In genomic region chr6:65862836-65863235, GRCm38 (mm10) we compare ENCODE assay signal across 18 mouse cellular contexts.
DNase-seq lines count a peak whose midpoint lies in the region.
"Had no signal": no experiment of that assay in that cellular context is flagged by ENCODE, and none has a peak within 500 bp of the region (broad histone marks: within the 10 kb centered on the region; RNA-seq: fewer than 3 reads in every experiment).

No protein-coding gene starts in this region.

- H3K27ac ChIP-seq in forebrain, embryonic 10.5 days: no peak overlapping the region
- H3K27ac ChIP-seq: embryonic facial prominence, embryonic 12.5 days; forebrain, embryonic 12.5 days; gastrocnemius, adult 2 months; hindbrain, embryonic 10.5 days; hindbrain, embryonic 14.5 days; intestine, embryonic 15.5 days had no signal

- H3K36me3 ChIP-seq in forebrain, embryonic 10.5 days (replicated peaks): peaks cover 9% of the 10 kb centered on the region
- H3K36me3 ChIP-seq: embryonic facial prominence, embryonic 12.5 days; forebrain, embryonic 12.5 days; intestine, embryonic 15.5 days had no signal

- no peaks in the 10 kb centered on the region for H3K9me3 ChIP-seq in forebrain, embryonic 10.5 days
- H3K9me3 ChIP-seq: embryonic facial prominence, embryonic 12.5 days; forebrain, embryonic 12.5 days; hindbrain, embryonic 10.5 days; intestine, embryonic 15.5 days had no signal

- H3K27me3 ChIP-seq in forebrain, embryonic 10.5 days (ENCODE audit: poor library complexity, severe bottlenecking): no peaks in the 10 kb centered on the region
- H3K27me3 ChIP-seq: embryonic facial prominence, embryonic 12.5 days; forebrain, embryonic 12.5 days; intestine, embryonic 15.5 days had no signal

- no peak overlapping the region for H3K4me3 ChIP-seq in forebrain, embryonic 10.5 days
- H3K4me3 ChIP-seq: embryonic facial prominence, embryonic 12.5 days; forebrain, embryonic 12.5 days; gastrocnemius, adult 2 months; hindbrain, embryonic 10.5 days; intestine, embryonic 15.5 days had no signal

- H3K4me1 ChIP-seq in forebrain, embryonic 10.5 days: peaks cover 14% of the 10 kb centered on the region; the same call in 1 of the 2 replicates
- H3K4me1 ChIP-seq: intestine, embryonic 15.5 days had no signal

- 95% methylated on average over 3 of the region's 3 CpGs for WGBS in forebrain, embryonic 10.5 days

- DNase-seq in cerebellum, adult 11-12 months: peak; percentile 6
- DNase-seq in cerebellum, adult 8-10 months: no peak
- DNase-seq in brain, adult 2 months (ENCODE audit: low read depth, low spot score): peak; percentile 48
- peak; percentile 35 to 50 for DNase-seq in cerebellum, postnatal 25 days
- DNase-seq in layer of hippocampus, adult 8-10 months (ENCODE audit: low spot score in 2 of 2): peak; percentile 32 to 38
- no peak for DNase-seq in forebrain, embryonic 10.5 days (ENCODE audit: extremely low spot score, low spot score)
- DNase-seq in frontal cortex, postnatal 25 days (ENCODE audit: low spot score in 2 of 2): no peak
- DNase-seq in heart, adult 8-10 months (ENCODE audit: low spot score): no peak
- DNase-seq: adrenal gland, postnatal 10 days; gastrocnemius, adult 2 months; gastrocnemius, postnatal 25 days; heart, postnatal 10 days; kidney, adult 18-20 months had no signal

Comparison
In these comparisons a context has a peak if more than half of its experiments do, and no peak if none do; other contexts are left out.
1. DNase-seq: peak in cerebellum, adult 11-12 months (single experiment), brain, adult 2 months (single experiment), cerebellum, postnatal 25 days (2 of 2) and layer of hippocampus, adult 8-10 months (2 of 2); none in cerebellum, adult 8-10 months (single experiment), forebrain, embryonic 10.5 days (single experiment), frontal cortex, postnatal 25 days (0 of 2) and heart, adult 8-10 months (single experiment).